Mouse (Mus musculus): ENCODE data around the gene BC005624.

DNA sequence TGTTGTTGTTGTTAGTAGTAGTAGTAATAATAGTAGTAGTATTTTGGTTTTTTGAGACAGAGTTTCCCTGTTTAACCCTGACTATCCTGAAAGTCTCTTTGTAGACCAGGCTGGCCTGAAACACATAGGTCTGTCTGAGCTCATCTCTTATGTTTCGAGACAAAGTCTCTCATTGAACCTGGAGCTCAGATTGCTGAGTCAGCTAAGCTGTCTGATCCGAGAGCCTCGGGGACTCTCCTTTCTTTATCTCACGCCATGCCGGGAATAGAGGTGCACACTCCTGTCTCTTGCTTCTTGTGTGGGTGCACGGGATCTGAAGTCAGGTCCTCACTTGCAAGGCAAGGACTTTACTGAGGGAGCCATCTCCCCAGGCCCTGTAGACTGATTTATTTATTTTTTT lies 49.0 kb downstream of the BC005624 start:
- TF ChIP-seq EP300 (IDR thresholded peaks at IDR 0.05; ENCODE audit: insufficient read depth, low read depth, low read length) (no peak), POLR2A (IDR thresholded peaks at IDR 0.05; ENCODE audit: insufficient read depth, low read length) (no peak), CTCF (IDR thresholded peaks at IDR 0.05; ENCODE audit: low read depth, low read length) (no peak)
